Mouse (Mus musculus): ENCODE results near the gene Gm45785. TPM values are rescaled to one million over a fixed set of nuclear protein-coding genes. Genes with fewer than 3 reads are reported as not detected.
A peak's percentile ranks its signal among the peaks of the same experiment; 100 is the strongest.

Gm45785 gene
- total RNA-seq, 2 experiments from 2014 or later: not detected

- intact Hi-C loops (cut with DNase I): no loop called here
- DNase-seq: no peak
These were observed 19.7 kb downstream of the Gm45785 start for GRCm38 (mm10) chr7:140836243-140837115.

GRCm38 (mm10) chr7:140835758-140836087 is 20.4 kb downstream of the Gm45785 start:
- DNase-seq: no peak

GRCm38 (mm10) chr7:140834968-140835757 is 21.0 kb downstream of the Gm45785 start, which contains the start of gene Urah:
Urah (plus strand) TSS chr7:140835018.
- intact Hi-C loops (cut with DNase I): no loop called here

More at GRCm38 (mm10) chr7:140835758-140836087, 20.4 kb downstream of the Gm45785 start:
- intact Hi-C loops (cut with DNase I): no loop called here

GRCm38 (mm10) chr7:140833341-140833740 is 22.8 kb downstream of the Gm45785 start:
- DNase-seq: no peak
- intact Hi-C loops (cut with DNase I): no loop called here

More at GRCm38 (mm10) chr7:140834968-140835757, 21.0 kb downstream of the Gm45785 start, which contains the start of gene Urah:
- DNase-seq: no peak

- intact Hi-C loops (cut with DNase I): no loop called here
- no peak for DNase-seq
These were observed 24.7 kb downstream of the Gm45785 start for GRCm38 (mm10) chr7:140831447-140831846.

- peak in 1 of 2 experiments; percentile 28 for DNase-seq
- intact Hi-C loops (cut with DNase I): loop anchor here (5.0 kb wide), 1 partner anchor 746 kb away; the partner anchor contains the start of gene Caly
These were observed 27.8 kb downstream of the Gm45785 start for GRCm38 (mm10) chr7:140828171-140828881.

- intact Hi-C loops (cut with DNase I): no loop called here
- no peak for DNase-seq
These were observed 33.4 kb downstream of the Gm45785 start for GRCm38 (mm10) chr7:140822731-140823130.

GRCm38 (mm10) chr7:140821653-140822329 is 34.3 kb downstream of the Gm45785 start, which contains the start of gene Zfp941:
Zfp941 (minus strand) TSS chr7:140822178.
- intact Hi-C loops (cut with DNase I): no loop called here
- DNase-seq: peak in 1 of 2 experiments; percentile 29

- intact Hi-C loops (cut with DNase I): no loop called here
- no peak for DNase-seq
These were observed 34.9 kb downstream of the Gm45785 start for GRCm38 (mm10) chr7:140821305-140821652.

- DNase-seq: no peak
- intact Hi-C loops (cut with DNase I): no loop called here
These were observed 36.0 kb downstream of the Gm45785 start for GRCm38 (mm10) chr7:140820173-140820572.

- no peak for DNase-seq
- intact Hi-C loops (cut with DNase I): no loop called here
These were observed 43.3 kb downstream of the Gm45785 start for GRCm38 (mm10) chr7:140812850-140813249.

- no peak for DNase-seq
- intact Hi-C loops (cut with DNase I): no loop called here
These were observed 44.4 kb downstream of the Gm45785 start for GRCm38 (mm10) chr7:140811714-140812113.

- intact Hi-C loops (cut with DNase I): no loop called here
- no peak for DNase-seq
These were observed 45.6 kb downstream of the Gm45785 start for GRCm38 (mm10) chr7:140810496-140810895.

- peak in 1 of 2 experiments; percentile 28 for DNase-seq
- intact Hi-C loops (cut with DNase I): no loop called here
These were observed 50.4 kb downstream of the Gm45785 start for GRCm38 (mm10) chr7:140805704-140806103.

- intact Hi-C loops (cut with DNase I): no loop called here
These were observed 53.5 kb downstream of the Gm45785 start for GRCm38 (mm10) chr7:140802629-140803028.

GRCm38 (mm10) chr7:140798212-140798611 is 57.9 kb downstream of the Gm45785 start:
- intact Hi-C loops (cut with DNase I): no loop called here

More at GRCm38 (mm10) chr7:140802629-140803028, 53.5 kb downstream of the Gm45785 start:
- DNase-seq: no peak

GRCm38 (mm10) chr7:140797619-140798018 is 58.5 kb downstream of the Gm45785 start:
- no peak for DNase-seq
- intact Hi-C loops (cut with DNase I): no loop called here

More at GRCm38 (mm10) chr7:140798212-140798611, 57.9 kb downstream of the Gm45785 start:
- DNase-seq: no peak

GRCm38 (mm10) chr7:140793541-140793940 is 62.6 kb downstream of the Gm45785 start:
- intact Hi-C loops (cut with DNase I): no loop called here
- no peak for DNase-seq

GRCm38 (mm10) chr7:140788053-140788435 is 68.1 kb downstream of the Gm45785 start:
- intact Hi-C loops (cut with DNase I): no loop called here
- no peak for DNase-seq
